Mouse (Mus musculus) heart, adult 2 months (tissue): Measurements from ENCODE around the gene Gstp2.

ENCODE experiments used
- EP300 ChIP-seq: fragments of 200-500 bp; IDR thresholded peaks from 2 replicates; pipeline ENCODE4 v1.6.1; 2011; ENCODE audit warnings: low read depth, low read length, control low read depth; ENCODE audit not compliant: insufficient read depth
- POLR2A ChIP-seq: fragments of 200-500 bp; IDR thresholded peaks from 2 replicates; pipeline ENCODE4 v1.6.1; 2011; ENCODE audit warnings: mild to moderate bottlenecking, low read depth, low read length, control low read depth; ENCODE audit not compliant: insufficient read depth

- TF ChIP-seq POLR2A: no peak
- no peak for TF ChIP-seq EP300
Measured at GRCm38 (mm10) chr19:4070756-4071155, 24.9 kb upstream of the Gstp2 start.
